Mouse (Mus musculus) WW6 (cell line): ENCODE results near the gene B4galt4.

Experiments
- DNase-seq: peaks from one replicate; pipeline ENCODE4 v3.0.0-alpha.2; 2013; ENCODE audit warnings: low read depth, low spot score

Gene B4galt4

DNA sequence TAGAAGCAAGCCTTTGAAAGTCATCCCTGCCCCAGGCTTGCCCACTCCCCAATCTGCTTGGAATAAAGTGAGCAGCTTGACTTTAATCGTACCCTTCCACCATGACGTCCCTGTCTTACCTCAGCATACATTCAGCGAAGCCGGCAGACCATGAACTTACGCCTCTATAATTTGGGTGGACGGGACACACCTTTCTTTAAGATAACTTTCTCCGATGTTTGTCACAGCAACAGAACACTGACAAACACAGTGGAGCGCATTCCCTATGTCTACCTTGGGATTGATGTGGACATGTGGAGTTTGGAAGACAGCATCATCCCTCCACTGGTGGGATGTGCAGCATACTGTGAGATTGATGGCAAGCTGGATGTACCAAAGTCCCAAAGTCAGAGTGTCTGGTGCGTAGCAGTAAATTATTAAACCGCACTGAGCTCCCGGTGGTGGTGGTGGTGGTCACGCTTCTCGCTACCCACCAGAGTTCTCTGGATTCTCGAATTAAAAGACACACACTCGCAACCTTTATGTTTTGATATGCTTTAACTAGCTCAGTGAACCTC is 13.4 kb upstream of the B4galt4 start:
- DNase-seq = no peak

- no peak for DNase-seq
Observed at GRCm38 (mm10) chr16:38729139-38729538, 12.9 kb upstream of the B4galt4 start.

DNA sequence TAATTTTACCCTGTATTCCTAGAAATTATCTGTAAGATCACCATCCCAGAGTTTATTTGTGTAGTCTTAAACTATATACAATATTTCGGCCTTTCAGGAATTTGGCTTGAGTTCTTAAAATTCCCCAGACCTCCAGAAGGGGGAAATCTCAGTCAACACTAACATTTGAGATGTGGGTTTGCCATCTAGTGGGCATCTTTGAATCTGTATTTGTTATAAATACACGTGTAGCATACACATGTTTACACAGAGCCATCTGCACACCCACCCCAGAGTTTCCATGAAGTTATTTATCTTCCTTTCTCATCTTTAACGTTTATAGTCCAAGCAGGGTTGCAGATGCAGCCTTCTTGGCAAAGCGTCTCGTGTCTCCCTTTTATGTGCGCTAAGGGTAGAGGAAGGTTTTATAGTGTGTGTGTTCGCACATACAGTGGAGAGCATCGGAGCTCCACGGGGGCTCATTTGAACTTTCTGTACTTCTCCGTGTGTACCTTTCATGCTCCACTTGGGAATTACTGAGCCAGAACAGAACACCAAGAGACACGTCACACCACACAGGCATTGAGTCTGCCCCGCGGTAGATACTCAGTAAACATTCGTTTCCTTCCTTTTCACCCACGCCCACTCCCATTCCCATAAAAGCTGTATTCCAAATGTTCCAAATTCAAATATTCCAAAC is 12.3 kb upstream of the B4galt4 start:
- no peak for DNase-seq

DNA sequence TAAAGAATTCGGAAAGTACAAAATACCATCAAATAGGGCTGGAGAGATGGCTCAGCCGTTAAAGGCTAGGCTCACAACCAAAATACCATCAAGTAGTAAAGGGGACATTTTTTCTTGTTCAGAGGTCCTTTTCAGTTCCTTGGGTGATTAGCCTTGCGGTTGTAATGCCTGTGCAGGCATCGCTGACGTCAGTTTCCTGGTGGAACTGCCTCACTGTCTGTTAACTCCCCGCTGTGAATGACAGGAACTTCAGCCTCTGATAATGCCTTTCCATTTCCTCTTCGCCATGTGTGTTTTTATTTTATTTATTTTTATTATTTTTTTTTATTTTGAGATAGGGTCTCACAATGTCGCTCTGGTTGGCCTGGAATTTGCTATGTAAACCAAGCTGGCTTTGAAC is 11.1 kb upstream of the B4galt4 start:
- no peak for DNase-seq

- no peak for DNase-seq
Observed at GRCm38 (mm10) chr16:38741204-38741903, 710 bp upstream of the B4galt4 start.

- DNase-seq = peak; percentile 36
Observed at GRCm38 (mm10) chr16:38742659-38743131, 631 bp downstream of the B4galt4 start.

GRCm38 (mm10) chr16:38743941-38744673 is 2.0 kb downstream of the B4galt4 start:
- DNase-seq = no peak

- DNase-seq = no peak
Observed at GRCm38 (mm10) chr16:38750803-38751202, 8.7 kb downstream of the B4galt4 start.

DNA sequence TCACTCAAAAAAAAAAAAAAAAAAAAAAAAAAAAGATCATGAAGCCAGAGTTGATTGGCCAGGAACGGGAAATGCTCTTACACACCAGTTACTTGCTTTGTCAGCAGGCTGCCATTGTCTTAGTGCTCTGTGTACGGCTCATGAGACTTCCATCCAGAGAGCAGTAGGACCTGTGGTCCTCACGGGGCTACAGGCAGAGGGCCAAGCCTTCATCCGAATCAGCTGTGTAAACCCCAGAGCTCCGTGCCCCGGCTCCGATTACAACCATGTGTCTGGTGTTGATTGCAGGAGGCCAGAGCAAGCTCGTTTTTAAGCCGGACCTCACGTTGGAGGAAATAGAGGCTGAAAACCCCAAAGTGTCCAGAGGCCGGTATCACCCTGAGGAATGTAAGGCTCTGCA is 11.6 kb downstream of the B4galt4 start:
- no peak for DNase-seq

GRCm38 (mm10) chr16:38755452-38756176 is 13.6 kb downstream of the B4galt4 start:
- no peak for DNase-seq

DNA sequence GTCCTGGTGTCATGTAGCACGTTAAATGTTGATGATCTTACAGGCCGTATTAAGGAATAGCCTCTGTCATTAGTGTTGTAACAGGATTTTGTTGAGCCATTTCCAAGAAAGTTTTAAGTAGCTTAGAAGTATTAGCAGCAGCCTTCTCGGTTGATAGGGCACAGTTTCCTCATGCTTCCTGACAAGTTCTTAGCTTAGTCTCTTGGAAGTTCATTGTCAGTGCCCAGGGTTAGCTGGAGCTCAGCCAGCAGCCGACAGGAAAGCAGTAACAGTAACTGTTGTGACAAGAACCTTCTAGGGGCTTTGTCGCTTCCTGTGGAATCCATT is 14.1 kb downstream of the B4galt4 start:
- DNase-seq = no peak

- DNase-seq = no peak
Observed at GRCm38 (mm10) chr16:38756572-38756971, 14.5 kb downstream of the B4galt4 start.

DNA sequence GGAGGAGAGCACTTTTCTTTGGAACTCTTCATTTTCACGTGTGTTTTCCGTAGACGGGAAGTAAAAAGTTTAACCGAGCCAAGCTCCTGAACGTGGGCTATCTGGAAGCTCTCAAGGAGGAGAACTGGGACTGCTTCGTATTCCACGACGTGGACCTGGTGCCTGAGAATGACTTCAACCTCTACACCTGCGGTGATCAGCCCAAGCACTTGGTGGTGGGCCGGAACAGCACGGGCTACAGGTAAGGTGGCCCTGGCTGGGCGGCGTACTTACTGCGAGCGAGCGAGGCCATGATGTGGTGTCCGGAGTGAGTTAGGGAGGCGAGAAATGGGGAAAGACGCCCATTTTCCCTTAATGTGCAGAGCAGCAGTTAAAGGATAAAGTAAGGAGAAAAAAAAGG is 15.6 kb downstream of the B4galt4 start:
- no peak for DNase-seq

DNA sequence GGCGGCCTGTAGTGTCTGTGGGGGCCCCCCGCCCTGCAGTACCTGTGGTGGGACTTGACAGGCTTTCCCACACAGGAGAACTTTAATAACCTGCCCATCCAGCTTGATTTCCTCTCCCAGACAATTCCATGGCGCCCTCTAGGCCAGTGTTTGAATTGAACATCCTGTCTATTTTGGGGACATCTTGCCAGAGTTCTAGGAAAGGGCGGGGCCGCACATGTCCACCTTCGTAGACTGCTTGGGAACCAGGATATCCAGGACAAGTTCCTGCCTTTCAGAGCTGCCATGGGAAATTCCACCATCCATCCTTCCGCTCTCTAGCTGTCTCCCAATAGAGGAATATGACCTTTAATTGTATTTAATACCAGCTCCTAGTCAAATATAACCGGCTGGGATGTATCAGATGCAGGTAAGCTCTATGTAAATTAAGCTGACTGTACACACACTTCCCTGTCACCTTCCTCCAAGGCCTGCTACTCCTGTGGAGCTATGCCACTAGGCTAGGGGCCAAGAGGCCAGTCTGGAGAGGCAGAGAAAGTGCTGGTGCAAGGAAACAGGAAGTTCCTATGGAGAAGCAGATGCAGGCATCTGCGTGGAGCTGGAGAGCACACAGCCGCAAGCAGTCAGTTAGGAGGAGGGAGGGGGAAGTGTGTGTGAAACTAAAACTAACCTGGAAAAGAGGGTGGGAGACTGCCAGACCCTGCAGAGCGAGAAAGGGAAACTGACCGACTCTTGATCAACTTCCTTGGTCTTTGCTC is 16.2 kb downstream of the B4galt4 start:
- DNase-seq = no peak

DNA sequence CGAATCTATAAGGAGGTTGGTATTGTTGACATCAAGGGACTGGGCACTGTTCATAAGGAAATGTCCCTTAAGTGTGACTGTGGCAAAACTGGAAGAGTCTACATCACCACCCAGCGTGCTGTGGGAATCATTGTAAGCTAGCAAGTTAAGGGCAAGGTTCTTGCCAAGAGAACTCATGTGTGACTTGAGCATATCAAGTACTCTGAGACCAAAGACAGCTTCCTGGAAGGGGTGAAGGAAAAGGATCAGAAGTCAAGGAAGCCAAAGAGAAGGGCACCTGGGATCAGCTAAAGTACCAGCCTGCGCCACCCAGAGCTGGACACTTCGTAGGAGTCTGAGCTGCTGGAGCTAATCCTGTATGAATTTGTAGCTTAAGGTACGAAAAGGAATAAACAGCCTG is 18.2 kb downstream of the B4galt4 start:
- no peak for DNase-seq

- no peak for DNase-seq
Observed at GRCm38 (mm10) chr16:38760834-38761375, 18.8 kb downstream of the B4galt4 start.

DNA sequence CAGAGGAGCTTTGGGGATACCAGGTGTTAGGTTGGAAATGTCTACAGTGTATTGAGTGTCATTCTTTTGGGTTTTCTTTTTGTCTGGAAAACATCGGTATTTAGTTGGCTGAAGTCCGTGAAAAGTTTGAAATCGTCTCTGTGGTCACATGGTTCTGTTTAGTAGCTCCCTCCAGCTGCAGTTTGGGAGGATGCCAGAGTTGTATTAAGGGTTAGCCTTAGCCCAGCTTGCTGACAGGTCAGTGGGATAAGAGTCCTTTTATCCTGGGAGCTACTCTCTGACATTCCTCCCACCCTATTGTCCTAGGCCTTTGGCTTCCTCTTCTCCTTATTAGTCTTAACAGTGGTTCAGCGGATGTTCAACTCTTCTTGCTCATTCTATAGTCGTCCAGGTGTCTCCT is 19.9 kb downstream of the B4galt4 start:
- DNase-seq = no peak

- no peak for DNase-seq
Observed at GRCm38 (mm10) chr16:38762401-38762800, 20.3 kb downstream of the B4galt4 start.

GRCm38 (mm10) chr16:38763508-38763907 is 21.4 kb downstream of the B4galt4 start:
- DNase-seq = no peak

- DNase-seq = no peak
Observed at GRCm38 (mm10) chr16:38766671-38767070, 24.6 kb downstream of the B4galt4 start.

- DNase-seq = no peak
Observed at GRCm38 (mm10) chr16:38767761-38768160, 25.7 kb downstream of the B4galt4 start.
